Mouse (Mus musculus) MEL (cell line): ENCODE data around the gene Slc24a4. TPM values are rescaled to one million over a fixed set of nuclear protein-coding genes. Genes with fewer than 3 reads are reported as not detected.

Source experiments
- DNase-seq: peaks from one replicate; pipeline ENCODE4 v3.0.0; 2011; ENCODE audit warnings: low read depth, low spot score
- H3K27ac ChIP-seq: 2 replicates; pipeline ENCODE4 v1.5.1; 2012; ENCODE audit warnings: low read depth, mild to moderate bottlenecking, control low read depth, low read length, moderate library complexity; ENCODE audit not compliant: control insufficient read depth
- H3K27me3 ChIP-seq, 2 experiments: fragments of 150-350 bp in 1 of 2; sonication (generic) in 1 of 2; 2 replicates each; pipeline ENCODE4 v1.6.1; 2012; ENCODE audit warnings: low read length in 2 of 2, mild to moderate bottlenecking in 2 of 2, improper control_type of control experiment in 1 of 2, moderate library complexity in 1 of 2; ENCODE audit not compliant: insufficient read depth in 2 of 2, control insufficient read depth in 1 of 2
- H3K36me3 ChIP-seq, 2 experiments: 2 replicates each; pipeline ENCODE4 v1.6.1; 2012 to 2014; ENCODE audit warnings: low read length in 2 of 2, improper control_type of control experiment in 1 of 2, inconsistent platforms in 1 of 2, mild to moderate bottlenecking in 1 of 2; ENCODE audit not compliant: insufficient read depth in 2 of 2, control insufficient read depth in 1 of 2
- H3K4me1 ChIP-seq, 2 experiments: fragments of 150-350 bp in 1 of 2; sonication (generic) in 1 of 2; 2 replicates each; pipeline ENCODE4 v1.6.1; 2012; ENCODE audit warnings: low read length in 2 of 2, improper control_type of control experiment in 1 of 2, mild to moderate bottlenecking in 1 of 2; ENCODE audit not compliant: insufficient read depth in 2 of 2, control insufficient read depth in 1 of 2
- H3K4me3 ChIP-seq, 2 experiments: fragments of 150-350 bp in 1 of 2; sonication (generic) in 1 of 2; 2 replicates each; pipeline ENCODE4 v1.5.1; 2012; ENCODE audit warnings: low read depth in 2 of 2, low read length in 2 of 2, mild to moderate bottlenecking in 2 of 2, moderate library complexity in 2 of 2, control low read depth in 1 of 2, improper control_type of control experiment in 1 of 2; ENCODE audit not compliant: control insufficient read depth in 1 of 2, insufficient read depth in 1 of 2
- H3K79me2 ChIP-seq: 2 replicates; pipeline ENCODE4 v1.6.1; 2012; ENCODE audit warnings: mild to moderate bottlenecking, low read length, moderate library complexity; ENCODE audit not compliant: control insufficient read depth, poor library complexity, insufficient read depth
- H3K9ac ChIP-seq: 2 replicates; pipeline ENCODE4 v1.6.1; 2012; ENCODE audit warnings: low read depth, mild to moderate bottlenecking, control low read depth, low read length, moderate library complexity; ENCODE audit not compliant: control insufficient read depth, poor library complexity, severe bottlenecking
- H3K9me3 ChIP-seq: fragments of 150-350 bp; sonication (generic); replicated peaks from 2 replicates; pipeline ENCODE4 v1.6.1; 2012; ENCODE audit warnings: mild to moderate bottlenecking, low read length, improper control_type of control experiment, moderate library complexity; ENCODE audit not compliant: insufficient read depth
- ELF1 ChIP-seq: IDR thresholded peaks from 2 replicates; pipeline ENCODE4 v1.6.1; 2014; ENCODE audit warnings: low read depth, mild to moderate bottlenecking, inconsistent platforms, low read length, improper control_type of control experiment, moderate library complexity
- EP300 ChIP-seq, 2 experiments: IDR thresholded peaks; 2 replicates each; pipeline ENCODE4 v1.6.1; 2011; ENCODE audit warnings: improper control_type of control experiment in 2 of 2, low read length in 2 of 2, low read depth in 1 of 2, mild to moderate bottlenecking in 1 of 2
- GABPA ChIP-seq: IDR thresholded peaks from 2 replicates; pipeline ENCODE4 v1.6.1; 2012; ENCODE audit warnings: low read depth, mild to moderate bottlenecking, inconsistent platforms, low read length, improper control_type of control experiment, moderate library complexity
- HCFC1 ChIP-seq: IDR thresholded peaks from 2 replicates; pipeline ENCODE4 v1.6.1; 2012; ENCODE audit warnings: low read depth, mild to moderate bottlenecking, inconsistent platforms, low read length, improper control_type of control experiment, moderate library complexity
- JUND ChIP-seq: IDR thresholded peaks from 2 replicates; pipeline ENCODE4 v1.6.1; 2011; ENCODE audit warnings: low read depth, mild to moderate bottlenecking, improper control_type of control experiment, low read length
- MAFK ChIP-seq: IDR thresholded peaks from 2 replicates; pipeline ENCODE4 v1.6.1; 2011; ENCODE audit warnings: low read depth, mild to moderate bottlenecking, low read length, improper control_type of control experiment, borderline replicate concordance
- MAX ChIP-seq: IDR thresholded peaks from 2 replicates; pipeline ENCODE4 v1.6.1; 2011; ENCODE audit warnings: low read length, improper control_type of control experiment
- MEF2A ChIP-seq: IDR thresholded peaks from 2 replicates; pipeline ENCODE4 v1.6.1; 2014; ENCODE audit warnings: low read depth, mild to moderate bottlenecking, inconsistent platforms, low read length, improper control_type of control experiment; ENCODE audit not compliant: poor library complexity, insufficient replicate concordance, severe bottlenecking; ENCODE audit errors: extremely low read depth
- MYC ChIP-seq: IDR thresholded peaks from 2 replicates; pipeline ENCODE4 v1.6.1; 2011; ENCODE audit warnings: low read depth, mild to moderate bottlenecking, low read length, improper control_type of control experiment, moderate library complexity
- NRF1 ChIP-seq: IDR thresholded peaks from 2 replicates; pipeline ENCODE4 v1.6.1; 2014; ENCODE audit warnings: low read depth, mild to moderate bottlenecking, inconsistent platforms, low read length, improper control_type of control experiment, moderate library complexity; ENCODE audit not compliant: poor library complexity, insufficient read depth, severe bottlenecking
- RCOR1 ChIP-seq: IDR thresholded peaks from 2 replicates; pipeline ENCODE4 v1.6.1; 2012; ENCODE audit warnings: low read depth, mild to moderate bottlenecking, inconsistent platforms, low read length, improper control_type of control experiment
- SIN3A ChIP-seq: IDR thresholded peaks from 2 replicates; pipeline ENCODE4 v1.6.1; 2012; ENCODE audit warnings: low read length, improper control_type of control experiment, inconsistent platforms
- TBP ChIP-seq: IDR thresholded peaks from 2 replicates; pipeline ENCODE4 v1.8.0; 2011; ENCODE audit warnings: low read depth, low read length, improper control_type of control experiment
- UBTF ChIP-seq: IDR thresholded peaks from 2 replicates; pipeline ENCODE4 v1.6.1; 2012; ENCODE audit warnings: low read depth, mild to moderate bottlenecking, inconsistent platforms, low read length, improper control_type of control experiment, moderate library complexity, borderline replicate concordance; ENCODE audit not compliant: insufficient read depth
- USF1 ChIP-seq: IDR thresholded peaks from 2 replicates; pipeline ENCODE4 v1.6.1; 2014; ENCODE audit warnings: low read depth, mild to moderate bottlenecking, inconsistent platforms, low read length, improper control_type of control experiment, moderate library complexity
- ZNF384 ChIP-seq: IDR thresholded peaks from 2 replicates; pipeline ENCODE4 v1.6.1; 2012; ENCODE audit warnings: low read depth, mild to moderate bottlenecking, inconsistent platforms, low read length, improper control_type of control experiment
- polyA plus RNA-seq, 2 experiments: library from polyadenylated mRNA; stranded (reverse) in 1 of 2; unstranded in 1 of 2; fragments of >175 nt in 1 of 2; fragments of >200 nt in 1 of 2; gene quantifications; 2 replicates each; pipeline versions ENCODE4 v1.2.1 to v1.2.4; 2012; ENCODE audit warnings: low replicate concordance in 2 of 2, low read depth in 1 of 2; ENCODE audit not compliant: insufficient read length in 2 of 2, insufficient read depth in 1 of 2, missing spikeins in 1 of 2
- total RNA-seq: library from RNA; depleted of rRNA; stranded (reverse); fragments of 300-350 nt; gene quantifications from 2 replicates; pipeline ENCODE4 v1.2.3, GENCODE M21; 2012

The Slc24a4 gene
- total and polyA plus RNA-seq, 3 experiments: not detected

DNA sequence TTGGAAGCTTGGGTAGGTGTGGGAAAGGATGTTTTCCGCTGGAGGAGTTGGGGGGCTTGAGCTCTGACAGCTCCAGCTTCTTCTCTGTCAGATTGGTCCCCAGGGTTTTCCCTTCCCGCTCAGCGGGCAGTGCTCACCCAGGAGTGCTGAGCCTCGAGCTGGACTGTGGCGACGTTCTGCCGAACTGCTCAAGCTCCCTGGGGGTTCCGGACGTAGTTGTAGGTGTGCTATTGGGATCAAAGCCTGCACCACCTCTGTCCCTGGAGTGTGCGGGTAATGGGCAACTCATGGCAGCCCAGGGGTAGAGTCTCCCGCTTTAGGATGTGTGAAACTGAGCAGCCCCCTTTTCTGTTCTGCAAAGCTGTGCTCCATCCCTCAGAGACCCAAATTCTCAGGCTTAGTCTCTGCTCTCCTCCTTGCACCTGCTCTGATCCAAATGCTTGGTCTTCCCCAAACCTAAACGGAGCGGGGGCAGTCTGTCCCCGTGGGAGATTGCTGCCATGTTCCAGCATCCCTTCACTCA, 1.0 kb downstream of the Slc24a4 start:
- DNase-seq: no peak
- no peak for TF ChIP-seq MAFK
- no peak for TF ChIP-seq JUND
- TF ChIP-seq SIN3A: no peak
- TF ChIP-seq MAX: no peak
- TF ChIP-seq GABPA: no peak
- TF ChIP-seq TBP: no peak
- TF ChIP-seq MYC: no peak
- TF ChIP-seq UBTF: no peak
- no peaks in the 10 kb centered on the region for H3K79me2 ChIP-seq
- H3K27ac ChIP-seq: no peak overlapping the region
- no peaks in the 10 kb centered on the region for H3K4me1 ChIP-seq
- H3K4me3 ChIP-seq: no peak overlapping the region
- no peak overlapping the region for H3K9ac ChIP-seq
- H3K36me3 ChIP-seq: no peaks in the 10 kb centered on the region
- H3K27me3 ChIP-seq: 0 out of 4 replicates have a peak, but pooled peaks cover 0 to 1% of the 10 kb centered on the region in 2 experiments
- no peaks in the 10 kb centered on the region for H3K9me3 ChIP-seq

DNA sequence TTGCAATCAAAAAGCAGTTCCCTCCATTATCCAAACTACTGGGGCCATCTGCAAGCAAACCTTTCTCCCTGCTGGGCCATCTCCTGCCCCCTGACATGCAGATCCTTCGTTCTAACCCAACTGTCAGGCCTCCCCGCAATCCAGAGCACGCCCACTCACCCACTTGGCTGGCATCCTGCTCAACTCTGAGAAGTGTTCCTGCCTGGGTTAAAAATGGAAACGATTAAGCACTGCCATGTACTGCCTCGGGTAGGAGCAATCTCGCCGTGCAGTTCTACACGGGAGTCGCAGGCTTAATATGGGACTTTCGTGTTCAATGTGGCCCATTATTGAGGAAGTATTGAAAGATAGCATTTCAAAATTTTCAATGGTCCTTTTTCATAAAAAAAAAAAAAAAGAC, 11.2 kb downstream of the Slc24a4 start:
- no peak for DNase-seq
- no peak overlapping the region for H3K9ac ChIP-seq
- no peak for TF ChIP-seq ELF1
- no peak for TF ChIP-seq EP300 (IDR thresholded peaks at IDR 0.05; ENCODE audit: low read depth in 1 of 2, low read length in 2 of 2)
- no peak for TF ChIP-seq MEF2A

DNA sequence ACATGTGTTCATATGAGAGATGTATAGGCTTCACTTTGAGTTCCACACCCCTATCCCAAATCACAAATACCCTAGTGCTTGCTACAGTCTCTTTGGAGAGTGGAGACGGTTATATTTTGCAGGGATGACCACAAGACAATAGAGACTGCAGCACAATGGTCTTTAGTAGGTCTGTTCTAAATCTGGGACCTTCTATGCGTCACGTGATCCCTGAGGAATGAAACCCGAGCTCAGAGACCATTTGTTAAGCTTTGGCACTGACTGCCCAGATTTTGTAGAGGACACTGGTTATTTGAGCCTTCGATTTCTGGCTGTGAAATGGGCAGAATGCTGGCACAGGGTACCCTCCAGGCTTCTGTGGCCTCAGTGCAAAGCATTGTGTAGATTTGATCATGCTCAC, 12.8 kb downstream of the Slc24a4 start:
- TF ChIP-seq JUND (no peak), NRF1 (no peak), RCOR1 (no peak), HCFC1 (no peak), USF1 (peak; percentile 33; the same call in 1 of the 2 replicates), ZNF384 (no peak)
- H3K4me1 ChIP-seq: no peaks in the 10 kb centered on the region
- no peaks in the 10 kb centered on the region for H3K79me2 ChIP-seq
- H3K27ac ChIP-seq: no peak overlapping the region
- H3K27me3 ChIP-seq: peaks cover 0 to 11% of the 10 kb centered on the region in 2 experiments; a peak in 3 of 4 replicates
- no peak overlapping the region for H3K4me3 ChIP-seq
- no peaks in the 10 kb centered on the region for H3K36me3 ChIP-seq
- no peak overlapping the region for H3K9ac ChIP-seq
- no peaks in the 10 kb centered on the region for H3K9me3 ChIP-seq
- DNase-seq: no peak

More for the DNA sequence above, 11.2 kb downstream of the Slc24a4 start:
- Histone ChIP-seq H3K27me3 (peaks cover 0 to 6% of the 10 kb centered on the region in 2 experiments; a peak in 3 of 4 replicates), H3K79me2 (no peaks in the 10 kb centered on the region), H3K4me3 (no peak overlapping the region), H3K4me1 (no peaks in the 10 kb centered on the region), H3K9me3 (no peaks in the 10 kb centered on the region), H3K36me3 (no peaks in the 10 kb centered on the region), H3K27ac (no peak overlapping the region)
